Mouse (Mus musculus) CD8-positive naive resting alpha-beta T cell, adult 2 months (primary cell): ENCODE results near the gene Slc13a1.

ENCODE experiments used
- DNase-seq, 2 experiments: peaks; one replicate each; pipeline ENCODE4 v3.0.0; 2022; ENCODE audit warnings: low read depth in 2 of 2, low spot score in 2 of 2

Slc13a1 gene

DNA sequence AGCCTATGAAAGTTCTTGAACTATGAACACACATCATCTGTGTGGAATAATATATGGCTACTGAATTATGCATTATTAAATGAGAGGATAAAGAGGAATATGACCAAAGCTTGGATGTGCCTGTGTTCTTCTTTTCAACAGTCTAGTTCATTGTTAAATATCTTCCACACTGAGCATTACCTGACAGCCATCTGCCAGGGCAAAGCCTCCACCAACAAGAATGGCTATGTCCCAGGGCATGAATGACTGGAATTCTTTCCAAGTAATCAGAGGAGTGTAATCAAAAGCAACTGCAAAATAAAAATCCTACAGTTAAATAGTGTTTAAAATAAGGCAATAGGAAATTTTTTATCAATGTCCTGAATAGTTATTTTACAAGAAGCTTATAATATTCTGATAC, 70.5 kb downstream of the Slc13a1 start:
- DNase-seq = no peak

DNA sequence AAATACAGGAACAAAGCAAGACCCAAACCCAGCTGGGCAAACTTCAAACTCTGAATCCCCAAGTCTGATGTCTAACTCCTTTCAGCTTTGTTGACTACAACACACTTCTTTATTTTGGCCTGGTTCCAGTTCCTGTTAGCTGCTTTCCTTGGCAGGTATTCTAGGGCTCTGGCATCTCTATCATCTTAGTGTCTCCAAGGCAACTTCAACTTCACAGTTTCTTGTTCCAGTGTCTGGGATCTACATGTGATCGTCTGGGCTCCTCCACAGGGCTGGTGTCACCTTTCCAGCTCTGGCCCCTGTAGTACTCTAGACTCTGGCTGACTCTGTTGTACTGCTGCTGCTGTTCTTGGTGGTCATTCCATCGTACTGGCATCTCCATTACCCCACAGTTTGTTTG, 91.8 kb downstream of the Slc13a1 start:
- DNase-seq = no peak

DNA sequence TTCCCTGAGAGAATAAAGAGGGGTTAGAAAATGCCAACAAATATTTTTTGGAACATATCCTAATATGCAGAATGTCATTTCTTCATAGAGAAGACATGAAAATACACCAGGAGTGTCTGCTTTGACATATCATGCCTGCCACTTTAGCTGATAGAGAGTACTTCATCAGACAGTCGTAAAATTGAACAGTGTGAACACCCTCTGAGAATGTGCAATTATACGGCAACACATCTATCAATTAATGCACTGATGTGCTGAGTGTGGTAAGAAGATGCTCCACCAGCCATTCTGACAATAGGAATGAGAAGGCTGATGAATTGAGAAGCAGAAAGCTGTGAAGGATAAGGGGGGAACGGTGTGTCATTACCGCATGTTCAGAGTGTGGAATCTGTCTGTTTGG, 95.1 kb downstream of the Slc13a1 start:
- no peak for DNase-seq

DNA sequence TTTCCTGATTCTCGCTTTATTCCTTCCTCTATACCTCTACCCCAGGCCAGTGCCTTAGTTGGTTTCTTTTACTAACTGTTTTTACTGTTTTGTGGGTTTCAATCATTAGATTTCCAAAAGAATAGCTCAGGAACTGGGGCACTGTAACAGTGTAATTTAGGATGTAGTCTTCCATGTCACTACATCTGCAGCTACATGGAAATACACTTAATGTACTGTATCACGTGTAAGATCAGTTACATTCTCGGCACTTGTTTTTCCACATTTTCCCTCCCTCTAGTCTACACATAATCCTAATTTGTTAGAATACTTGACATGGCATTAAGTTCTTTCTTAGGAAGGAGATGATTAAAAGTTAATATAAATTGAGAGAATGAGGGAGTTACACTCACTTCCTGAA, 108.1 kb downstream of the Slc13a1 start:
- no peak for DNase-seq

DNA sequence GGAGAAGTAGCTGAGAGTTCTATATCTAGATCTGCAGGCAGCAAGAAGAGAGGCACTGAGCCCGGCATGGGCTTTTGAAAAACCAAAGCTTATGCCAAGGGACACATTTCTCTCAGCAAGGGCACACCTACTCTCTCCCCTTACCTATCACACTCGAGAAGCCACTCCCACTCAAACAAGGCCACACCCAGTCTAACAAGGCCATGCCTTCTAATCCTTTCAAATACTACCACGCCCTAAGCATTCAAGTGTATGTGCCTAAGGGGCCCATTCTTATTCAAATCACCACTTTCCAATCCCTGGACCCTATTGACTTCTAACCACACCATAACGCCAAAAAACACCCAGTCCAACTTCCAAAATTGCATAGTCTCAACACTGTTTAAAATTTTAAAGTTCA, 112.8 kb downstream of the Slc13a1 start:
- DNase-seq = no peak

DNA sequence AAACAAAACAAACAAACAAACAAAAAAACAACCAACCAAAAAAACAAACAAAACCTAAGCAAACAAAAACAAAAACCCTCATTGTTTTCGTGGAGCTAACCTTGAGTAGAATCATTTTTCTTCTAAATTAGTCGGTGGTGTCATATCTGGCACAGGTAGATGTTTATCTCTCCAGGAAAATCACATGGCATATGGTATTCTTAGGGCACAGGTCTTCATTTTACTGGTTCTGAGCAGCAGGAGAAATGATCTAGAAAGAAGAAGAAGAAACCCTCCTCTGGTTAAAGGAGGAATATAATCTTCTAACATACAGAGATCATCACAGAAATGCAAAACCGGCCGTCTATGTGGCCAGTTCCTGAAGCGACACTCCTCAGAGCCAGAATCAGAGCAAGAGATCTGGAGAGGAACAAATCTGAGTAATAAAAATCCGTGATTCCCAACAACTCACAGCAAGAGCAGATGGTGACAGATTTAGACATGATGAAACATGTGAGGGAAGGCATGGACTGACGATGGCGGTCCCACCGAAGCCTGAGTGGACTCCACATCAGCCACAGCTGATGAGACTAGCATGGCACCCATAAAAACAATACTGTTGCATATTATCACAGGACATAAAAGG, 113.7 kb downstream of the Slc13a1 start:
- DNase-seq = no peak

DNA sequence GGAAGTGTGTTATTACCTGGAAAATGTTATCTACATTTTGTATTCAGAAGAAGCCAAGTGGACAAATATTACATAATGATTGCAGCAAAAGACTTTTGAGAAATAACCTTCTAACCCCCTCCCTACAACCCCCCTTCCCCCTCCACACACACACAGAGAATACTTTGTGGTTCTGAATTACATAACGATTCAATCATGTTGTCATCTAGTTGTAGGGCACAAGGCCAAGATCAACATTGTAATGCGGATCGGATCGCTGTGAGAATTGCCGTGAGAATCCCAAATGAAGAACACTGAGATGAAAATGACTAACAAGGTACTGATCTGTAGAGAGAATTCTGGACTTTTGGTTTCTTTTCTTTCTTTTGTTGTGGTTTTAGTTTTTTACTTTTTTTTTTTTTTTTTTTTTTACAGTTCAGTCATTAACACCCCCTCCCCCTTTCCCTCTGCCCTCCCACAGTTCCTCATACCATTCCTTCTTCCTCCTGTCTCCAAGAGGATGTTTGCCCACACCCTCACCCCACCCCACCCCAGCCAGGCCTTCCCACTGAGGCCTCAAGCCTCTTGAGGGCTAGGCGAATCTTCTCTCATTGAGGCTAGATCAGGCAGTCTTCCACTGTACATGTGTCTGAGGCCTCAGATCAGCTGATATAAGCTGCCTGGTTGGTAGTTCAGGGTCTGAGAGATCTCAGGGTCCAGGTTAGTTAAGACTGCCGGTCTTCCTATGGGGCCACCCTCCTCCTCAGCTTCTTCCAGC, 120.7 kb downstream of the Slc13a1 start:
- no peak for DNase-seq

DNA sequence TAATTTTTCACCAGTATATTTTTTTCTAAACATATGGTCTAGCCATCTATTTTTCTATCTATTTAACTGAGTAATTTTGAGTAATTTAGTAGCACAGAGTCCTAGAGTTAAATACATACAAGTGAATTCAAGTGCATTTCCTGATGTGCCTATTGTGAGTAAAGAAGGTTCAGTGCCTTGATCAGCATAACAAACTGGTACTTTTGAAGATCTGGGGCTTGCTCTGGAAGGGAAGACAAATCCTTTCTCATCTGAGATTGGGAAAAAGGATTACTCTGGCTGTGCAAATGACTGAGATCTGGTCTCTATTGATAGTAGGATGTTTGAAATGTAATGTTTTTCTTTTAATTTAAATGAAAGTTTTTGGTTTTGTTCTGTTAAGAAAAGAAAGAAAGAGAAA, 124.4 kb downstream of the Slc13a1 start:
- no peak for DNase-seq
